Mouse (Mus musculus) lung, postnatal 0 days (tissue): Measurements from ENCODE around the gene 2310022B05Rik.

Experiments
- CTCF ChIP-seq: IDR thresholded peaks from 2 replicates; pipeline ENCODE4 v1.5.1; 2016; ENCODE audit warnings: antibody characterized with exemption, mild to moderate bottlenecking
- EP300 ChIP-seq: IDR thresholded peaks from 2 replicates; pipeline ENCODE4 v1.6.1; 2016; ENCODE audit warnings: antibody characterized with exemption, mild to moderate bottlenecking, control low read depth

DNA sequence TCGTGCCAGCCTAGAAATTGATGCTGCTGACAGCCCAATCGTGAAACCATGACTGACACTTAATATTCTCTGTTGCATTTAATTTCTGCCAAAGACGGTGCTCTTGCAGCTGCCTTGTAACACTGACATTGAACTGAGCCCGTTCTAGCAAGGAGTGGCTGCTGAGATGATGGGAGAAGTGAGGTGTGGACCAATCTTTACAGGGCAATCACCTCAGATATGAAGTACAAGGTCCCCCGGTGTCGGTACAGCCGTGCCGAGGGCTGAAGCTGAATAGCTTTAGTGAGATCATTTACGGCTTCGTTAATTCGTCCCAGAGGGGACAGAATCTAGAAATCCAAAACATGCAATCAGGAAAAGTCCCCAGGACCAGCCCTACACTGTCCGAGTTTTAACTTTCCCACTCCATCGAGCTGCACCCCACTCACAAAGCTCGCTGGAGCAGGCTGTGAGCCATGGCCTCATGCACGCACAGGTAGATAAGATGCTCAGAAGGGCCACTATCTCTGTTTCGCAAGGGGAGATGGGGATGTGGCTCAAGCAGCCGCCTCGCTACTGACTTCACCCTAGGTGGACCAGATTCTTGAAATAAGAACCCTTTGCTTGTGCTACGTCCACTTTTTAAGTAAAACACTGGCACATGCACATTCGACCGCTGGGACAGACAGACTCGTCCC is 32.4 kb upstream of the 2310022B05Rik start:
- no peak for TF ChIP-seq CTCF
- no peak for TF ChIP-seq EP300
